8 mouse cellular contexts compared by ENCODE assay signal in genomic region chrX:50600262-50600661, GRCm38 (mm10).
A peak's percentile ranks its signal among the peaks of the same experiment; 100 is the strongest.
DNase-seq lines count a peak whose midpoint lies in the region; ATAC-seq and TF ChIP-seq lines count a peak whose summit lies in the region.
"Not testable (repeated sequence)": the region's sequence is repeated elsewhere in the genome, so short reads cannot be mapped to it uniquely, and the experiment has no call there.

No protein-coding gene starts in this region.

- H3K27ac ChIP-seq in embryonic facial prominence, embryonic 10.5 days (replicated peaks): peak overlapping the region; percentile 71; the same call in 1 of the 2 replicates
- peak overlapping the region; percentile 78 for H3K27ac ChIP-seq in hindbrain, embryonic 14.5 days
- peak overlapping the region; percentile 89 for H3K27ac ChIP-seq in left cerebral cortex, adult 2 months
- H3K27ac ChIP-seq in lung, embryonic 16.5 days (ENCODE audit: low read length); neural tube, embryonic 11.5 days (ENCODE audit: low read depth, low read length): not testable (repeated sequence)

- H3K36me3 ChIP-seq in embryonic facial prominence, embryonic 10.5 days (replicated peaks): peaks cover 59% of the 10 kb centered on the region
- 0 out of 2 replicates have a peak, but pooled peaks cover 12% of the 10 kb centered on the region for H3K36me3 ChIP-seq in hindbrain, embryonic 14.5 days (replicated peaks; ENCODE audit: control insufficient read depth, insufficient read depth)
- H3K36me3 ChIP-seq in lung, embryonic 16.5 days (ENCODE audit: control insufficient read depth, insufficient read depth, low read length); neural tube, embryonic 11.5 days (ENCODE audit: control insufficient read depth, insufficient read depth, low read length): not testable (repeated sequence)

- not testable (repeated sequence) for H3K9me3 ChIP-seq in embryonic facial prominence, embryonic 10.5 days; hindbrain, embryonic 14.5 days (ENCODE audit: control insufficient read depth, low read length); lung, embryonic 16.5 days (ENCODE audit: control insufficient read depth, low read length); neural tube, embryonic 11.5 days (ENCODE audit: control insufficient read depth, low read length)

- peak; percentile 61 for TF ChIP-seq CTCF in left cerebral cortex, adult 2 months (IDR thresholded peaks at IDR 0.05)

- intact Hi-C loops in gastrocnemius, postnatal 14 days (cut with DNase I; ENCODE audit: low total_unique reads); left cerebral cortex, adult 2 months (cut with DNase I): not testable (repeated sequence)

- H3K4me1 ChIP-seq in embryonic facial prominence, embryonic 10.5 days; hindbrain, embryonic 14.5 days (replicated peaks; ENCODE audit: control insufficient read depth, insufficient read depth, low read length); lung, embryonic 16.5 days (replicated peaks; ENCODE audit: control insufficient read depth, insufficient read depth, low read length); neural tube, embryonic 11.5 days (ENCODE audit: control insufficient read depth, insufficient read depth, low read length): not testable (repeated sequence)

- peak; percentile 74 for DNase-seq in Muller cell, postnatal 12 days (ENCODE audit: inconsistent ontology term)
- peak; percentile 47 for DNase-seq in embryonic facial prominence, embryonic 10.5 days (ENCODE audit: low spot score)
- peak; percentile 74 for DNase-seq in gastrocnemius, postnatal 14 days
- peak; percentile 86 for DNase-seq in hindbrain, embryonic 14.5 days (ENCODE audit: low spot score)
- peak in 1 of 2 experiments; percentile 85 for DNase-seq in left cerebral cortex, adult 2 months (ENCODE audit: extremely low spot score in 1 of 2, low spot score in 2 of 2)
- peak; percentile 67 for DNase-seq in neural tube, embryonic 11.5 days (ENCODE audit: low spot score)
- DNase-seq in thymus, postnatal 0 days (ENCODE audit: low spot score): peak; percentile 80

- H3K27me3 ChIP-seq in embryonic facial prominence, embryonic 10.5 days (replicated peaks; ENCODE audit: low read depth, poor library complexity, severe bottlenecking); hindbrain, embryonic 14.5 days (ENCODE audit: control insufficient read depth, insufficient read depth, low read length); lung, embryonic 16.5 days (ENCODE audit: control insufficient read depth, insufficient read depth, low read depth, low read length); neural tube, embryonic 11.5 days (ENCODE audit: control insufficient read depth, insufficient read depth, low read length): not testable (repeated sequence)

- WGBS in embryonic facial prominence, embryonic 10.5 days: 65% methylated on average over 3 of the region's 3 CpGs
- WGBS in hindbrain, embryonic 14.5 days: 71% methylated on average over 3 of the region's 3 CpGs
- WGBS in lung, embryonic 16.5 days: 72% methylated on average over 3 of the region's 3 CpGs
- 71% methylated on average over 3 of the region's 3 CpGs for WGBS in neural tube, embryonic 11.5 days

- H3K4me3 ChIP-seq in embryonic facial prominence, embryonic 10.5 days: peak overlapping the region; percentile 42
- H3K4me3 ChIP-seq in hindbrain, embryonic 14.5 days (replicated peaks; ENCODE audit: low read length): peak overlapping the region; percentile 24
- peak overlapping the region; percentile 47 for H3K4me3 ChIP-seq in left cerebral cortex, adult 2 months
- H3K4me3 ChIP-seq in lung, embryonic 16.5 days (ENCODE audit: low read length): peak overlapping the region; percentile 31
- H3K4me3 ChIP-seq in neural tube, embryonic 11.5 days (ENCODE audit: low read depth, low read length): peak overlapping the region; percentile 12; the same call in 1 of the 2 replicates

- peak; percentile 40; the same call in 1 of the 2 replicates for ATAC-seq in hindbrain, embryonic 14.5 days (ENCODE audit: low FRiP score)
- peak; percentile 63 for ATAC-seq in lung, embryonic 16.5 days (ENCODE audit: low read depth)
- ATAC-seq in neural tube, embryonic 11.5 days (ENCODE audit: insufficient read depth, low FRiP score, low TSS enrichment): peak; percentile 73; the same call in 1 of the 2 replicates

- peak overlapping the region; percentile 45 for H3K4me2 ChIP-seq in hindbrain, embryonic 14.5 days (replicated peaks)
- peak overlapping the region; percentile 25 for H3K4me2 ChIP-seq in lung, embryonic 16.5 days (ENCODE audit: low read depth, low read length)
- H3K4me2 ChIP-seq in neural tube, embryonic 11.5 days (ENCODE audit: low read depth): not testable (repeated sequence)

- peak overlapping the region; percentile 44 for H3K9ac ChIP-seq in hindbrain, embryonic 14.5 days
- H3K9ac ChIP-seq in lung, embryonic 16.5 days (ENCODE audit: low read length); neural tube, embryonic 11.5 days (ENCODE audit: low read length): not testable (repeated sequence)
